Mouse (Mus musculus) embryonic fibroblast, embryonic 13.5 days (primary cell): ENCODE results near the gene Car14.

Experiments
- CTCF ChIP-seq: IDR thresholded peaks from 2 replicates; pipeline ENCODE4 v1.5.1; 2011; ENCODE audit warnings: mild to moderate bottlenecking, control low read depth, low read length, moderate library complexity, borderline replicate concordance; ENCODE audit not compliant: insufficient read depth
- POLR2A ChIP-seq: IDR thresholded peaks from 2 replicates; pipeline ENCODE4 v1.6.1; 2011; ENCODE audit warnings: low read depth, mild to moderate bottlenecking, control low read depth, low read length, moderate library complexity

GRCm38 (mm10) chr3:95870976-95871375 is 33.5 kb downstream of the Car14 start:
- no peak for TF ChIP-seq CTCF
- TF ChIP-seq POLR2A: no peak
